Mouse (Mus musculus) urinary bladder, postnatal 4 days (tissue): ENCODE results near the gene Cadps.

Experiments
- DNase-seq, 2 experiments: peaks; one replicate each; pipeline ENCODE4 v3.0.0; 2021 to 2022; ENCODE audit warnings: low spot score in 2 of 2

Cadps gene

GRCm38 (mm10) chr14:12391167-12391566 lies 431.7 kb downstream of the Cadps start:
- DNase-seq: no peak

GRCm38 (mm10) chr14:12388806-12389436 lies 434.0 kb downstream of the Cadps start:
- no peak for DNase-seq

GRCm38 (mm10) chr14:12388192-12388795 lies 434.6 kb downstream of the Cadps start:
- DNase-seq: no peak

GRCm38 (mm10) chr14:12387176-12387575 lies 435.7 kb downstream of the Cadps start:
- no peak for DNase-seq

- DNase-seq: no peak
Observed at GRCm38 (mm10) chr14:12377883-12378282, 445.0 kb downstream of the Cadps start.

GRCm38 (mm10) chr14:12377289-12377688 lies 445.6 kb downstream of the Cadps start:
- no peak for DNase-seq

- no peak for DNase-seq
Observed at GRCm38 (mm10) chr14:12375451-12375850, 447.4 kb downstream of the Cadps start.

GRCm38 (mm10) chr14:12350271-12350916 lies 472.5 kb downstream of the Cadps start:
- DNase-seq: no peak

- no peak for DNase-seq
Observed at GRCm38 (mm10) chr14:12349334-12350090, 473.4 kb downstream of the Cadps start.

- no peak for DNase-seq
Observed at GRCm38 (mm10) chr14:12348089-12348488, 474.8 kb downstream of the Cadps start, which contains the start of gene Fezf2. Gene Fezf2, minus strand, starts transcription at chr14:12348189.

- no peak for DNase-seq
Observed at GRCm38 (mm10) chr14:12346865-12347600, 475.8 kb downstream of the Cadps start.

GRCm38 (mm10) chr14:12346011-12346864 lies 476.6 kb downstream of the Cadps start:
- no peak for DNase-seq

GRCm38 (mm10) chr14:12345241-12345921 lies 477.5 kb downstream of the Cadps start:
- no peak for DNase-seq

GRCm38 (mm10) chr14:12344746-12345240 lies 478.1 kb downstream of the Cadps start:
- no peak for DNase-seq

GRCm38 (mm10) chr14:12344061-12344745 lies 478.7 kb downstream of the Cadps start:
- DNase-seq: no peak

GRCm38 (mm10) chr14:12343451-12343941 lies 479.4 kb downstream of the Cadps start:
- no peak for DNase-seq

GRCm38 (mm10) chr14:12342458-12343131 lies 480.3 kb downstream of the Cadps start:
- no peak for DNase-seq

GRCm38 (mm10) chr14:12341789-12342457 lies 481.0 kb downstream of the Cadps start:
- no peak for DNase-seq
